Mouse (Mus musculus) c-Kit-positive CD71-positive TER-119-positive erythroid progenitor cells, embryonic 14.5 days (primary cell): ENCODE measurements at regions not wholly inside any gene's neighbourhood (a gene's known extent, or its start where the extent isn't known, plus 50 kb on each side); places are given as distances from the start of the nearest gene placed in this dataset.

Experiments
- DNase-seq: peaks from one replicate; pipeline ENCODE4 v3.0.0-alpha.2; 2013; ENCODE audit warnings: low spot score

DNA sequence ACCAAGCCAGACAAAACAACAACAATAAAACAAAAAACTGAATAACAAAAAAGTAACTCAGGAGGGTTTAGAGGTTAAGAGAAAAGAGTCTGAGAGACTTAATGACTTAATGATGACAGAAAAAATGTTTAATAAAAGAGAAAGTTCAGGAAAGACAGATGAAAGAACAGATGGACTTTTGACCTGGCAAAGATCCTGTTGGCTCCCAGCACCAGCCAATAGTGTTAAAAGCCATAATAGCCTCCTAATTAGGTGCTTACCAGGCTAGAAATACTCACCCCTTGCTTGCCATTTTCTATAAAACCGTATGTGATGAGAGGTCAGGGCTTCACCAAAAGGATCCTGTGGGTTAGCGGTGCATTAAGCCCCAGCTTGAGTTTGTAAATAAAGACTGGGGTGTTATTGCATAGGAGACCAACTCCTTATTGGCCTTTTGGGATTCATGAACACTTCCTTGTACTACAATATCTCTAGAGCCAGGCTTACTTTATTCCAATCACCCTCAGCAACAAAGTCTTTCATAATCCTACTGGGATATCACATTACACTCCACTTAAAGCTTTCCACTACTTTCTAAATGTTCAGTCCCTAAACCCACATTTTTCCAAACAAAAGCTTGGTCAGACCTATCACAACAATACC lies 282.1 kb upstream of the Rasa1 start:
- no peak for DNase-seq

- DNase-seq = no peak
Observed at GRCm38 (mm10) chr13:85557821-85558220, 268.9 kb upstream of the Rasa1 start.

- DNase-seq = peak; percentile 47
Observed at GRCm38 (mm10) chr13:85556101-85556853, 267.3 kb upstream of the Rasa1 start.

DNA sequence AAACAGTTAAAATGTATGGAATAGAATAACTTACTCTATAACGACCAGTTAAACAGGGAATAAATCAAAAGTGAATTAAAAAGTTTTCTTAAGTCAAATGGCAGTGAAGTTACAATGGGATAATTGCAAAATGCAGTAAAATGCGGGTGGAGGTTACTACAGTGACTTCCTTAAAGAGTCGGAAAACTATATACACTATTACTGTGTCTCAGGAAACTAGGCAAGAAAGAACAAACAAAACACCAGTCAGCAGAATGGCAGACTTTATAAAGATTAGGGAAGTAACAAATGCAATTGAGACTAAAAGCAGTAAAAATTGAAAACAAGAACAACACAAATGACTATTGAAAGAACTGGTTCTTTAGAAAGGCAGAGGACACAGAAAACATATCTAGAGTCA lies 264.1 kb upstream of the Rasa1 start:
- DNase-seq = no peak

DNA sequence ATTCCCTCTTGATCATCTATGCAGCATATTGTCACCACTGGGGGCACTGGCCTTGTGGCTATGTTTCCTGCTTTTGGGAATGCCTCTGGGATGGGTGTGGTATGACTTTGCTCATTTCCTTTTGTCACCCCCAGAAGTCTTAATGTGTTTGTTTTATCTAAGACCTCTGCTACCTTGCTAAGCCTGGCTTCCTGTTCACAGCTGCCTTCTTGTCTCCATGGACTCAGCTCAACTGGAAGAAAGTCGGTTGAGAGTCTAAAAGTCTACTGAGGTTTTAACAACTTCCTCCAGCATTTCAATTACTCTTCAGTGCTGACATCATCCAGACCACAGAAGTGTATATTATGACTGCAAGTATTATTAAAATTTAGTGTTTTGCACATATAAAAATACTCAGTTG lies 220.7 kb upstream of the Rasa1 start:
- DNase-seq = no peak

- no peak for DNase-seq
Observed at GRCm38 (mm10) chr13:85508552-85508951, 219.6 kb upstream of the Rasa1 start.

GRCm38 (mm10) chr13:85507374-85508101 lies 218.6 kb upstream of the Rasa1 start:
- DNase-seq = peak; percentile 68

DNA sequence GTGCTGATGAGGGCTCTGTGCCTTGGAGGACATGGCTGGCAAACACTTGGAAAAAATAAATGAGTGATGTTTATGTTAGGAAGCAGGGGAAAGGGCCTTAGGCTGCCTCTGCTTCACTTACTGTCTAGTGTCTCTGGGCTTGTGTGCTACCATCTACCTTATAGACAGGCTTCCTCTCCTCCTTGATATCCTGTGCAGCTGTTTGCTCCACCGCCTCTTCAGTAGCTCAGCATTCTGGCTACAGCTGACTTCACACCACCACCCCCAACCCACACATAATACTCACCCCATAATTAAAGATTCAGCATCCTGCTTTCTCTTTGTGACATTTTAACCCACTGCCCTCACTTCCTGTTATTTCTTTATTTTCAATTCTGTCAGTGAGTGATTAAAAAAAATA lies 217.9 kb upstream of the Rasa1 start:
- no peak for DNase-seq

GRCm38 (mm10) chr13:85506030-85506429 lies 217.1 kb upstream of the Rasa1 start:
- no peak for DNase-seq

DNA sequence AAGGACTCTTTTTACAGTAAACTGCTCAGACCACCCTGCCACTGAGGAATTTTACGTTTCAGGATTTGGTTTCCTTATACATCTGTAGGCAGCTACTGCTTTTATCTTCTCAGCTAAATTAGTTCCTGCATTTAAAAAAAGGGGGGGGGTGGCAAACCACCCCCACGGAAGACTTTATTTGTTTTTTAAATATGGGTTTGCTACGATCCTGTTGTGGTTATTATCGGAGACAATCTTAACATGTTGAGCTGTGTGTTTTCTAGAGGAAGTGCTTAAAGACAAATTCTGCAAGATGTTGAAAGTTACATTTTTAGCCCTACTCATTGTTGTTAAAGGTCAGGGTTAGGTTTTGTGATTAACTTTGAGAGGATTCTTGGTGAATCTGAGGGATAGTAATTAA lies 216.1 kb upstream of the Rasa1 start:
- no peak for DNase-seq

GRCm38 (mm10) chr13:85504001-85504400 lies 215.1 kb upstream of the Rasa1 start:
- DNase-seq = no peak

- DNase-seq = no peak
Observed at GRCm38 (mm10) chr13:85498696-85499095, 209.8 kb upstream of the Rasa1 start.

DNA sequence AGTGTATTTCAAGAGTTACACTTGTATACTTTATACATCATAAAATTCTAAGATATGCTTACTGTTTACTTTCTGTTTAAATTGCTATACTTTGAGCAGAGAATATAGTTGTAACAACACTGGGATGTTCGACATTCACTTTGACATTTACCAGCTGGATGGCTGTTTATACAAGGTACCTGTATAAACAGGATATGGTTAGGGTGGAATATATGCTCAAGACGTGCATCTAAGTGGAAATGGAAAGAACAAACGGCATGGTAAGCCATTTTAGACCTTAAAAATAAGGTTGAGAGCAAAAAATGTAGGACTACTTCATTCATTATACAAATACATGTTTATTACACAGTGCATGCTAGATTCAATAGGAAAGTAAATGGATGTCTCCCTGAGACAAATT lies 195.9 kb upstream of the Rasa1 start:
- DNase-seq = no peak

- DNase-seq = no peak
Observed at GRCm38 (mm10) chr13:85483348-85483747, 194.4 kb upstream of the Rasa1 start.

DNA sequence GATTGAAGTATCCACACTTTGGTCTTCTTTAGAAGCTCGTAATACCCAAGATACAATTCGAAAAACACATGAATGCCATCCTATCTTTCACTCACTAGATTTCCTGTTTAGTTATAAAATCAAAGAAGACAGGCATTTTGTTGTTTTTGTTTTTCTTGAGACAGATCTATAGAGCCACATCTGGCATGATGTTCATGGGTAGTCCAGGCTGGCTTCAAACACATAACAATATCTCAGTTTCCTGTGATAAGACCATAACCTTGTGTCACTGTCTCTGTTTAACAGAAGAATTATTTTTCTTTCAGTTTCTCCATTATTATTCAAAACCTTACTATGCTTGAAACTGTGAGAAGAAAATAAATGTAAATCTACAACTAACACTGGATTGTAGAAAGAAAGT lies 190.5 kb upstream of the Rasa1 start:
- no peak for DNase-seq

- no peak for DNase-seq
Observed at GRCm38 (mm10) chr13:85476274-85476846, 187.4 kb upstream of the Rasa1 start.

- no peak for DNase-seq
Observed at GRCm38 (mm10) chr13:85471340-85471739, 182.4 kb upstream of the Rasa1 start.

GRCm38 (mm10) chr13:85459387-85459786 lies 170.5 kb upstream of the Rasa1 start:
- no peak for DNase-seq

GRCm38 (mm10) chr13:85458611-85459010 lies 169.7 kb upstream of the Rasa1 start:
- no peak for DNase-seq

GRCm38 (mm10) chr13:85439581-85439980 lies 150.7 kb upstream of the Rasa1 start:
- DNase-seq = no peak

DNA sequence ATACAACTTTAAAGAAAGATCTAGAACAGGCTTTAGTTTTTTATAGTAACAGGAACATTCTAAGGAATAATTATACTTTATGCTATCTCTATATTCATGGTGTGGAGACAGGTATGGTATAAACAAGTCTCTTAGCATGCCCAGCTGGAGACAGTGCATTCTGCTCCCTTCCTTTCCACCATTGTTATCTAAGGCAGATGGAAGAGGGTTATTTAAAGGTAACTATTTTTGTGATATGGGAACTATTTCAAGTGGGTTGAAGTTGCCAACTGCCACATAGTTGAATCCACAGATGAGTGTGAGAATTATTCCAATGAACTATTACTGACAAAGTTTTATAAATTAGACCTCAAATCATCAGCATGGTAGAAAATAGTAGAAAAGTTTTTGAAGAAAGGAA lies 148.9 kb upstream of the Rasa1 start:
- DNase-seq = no peak

DNA sequence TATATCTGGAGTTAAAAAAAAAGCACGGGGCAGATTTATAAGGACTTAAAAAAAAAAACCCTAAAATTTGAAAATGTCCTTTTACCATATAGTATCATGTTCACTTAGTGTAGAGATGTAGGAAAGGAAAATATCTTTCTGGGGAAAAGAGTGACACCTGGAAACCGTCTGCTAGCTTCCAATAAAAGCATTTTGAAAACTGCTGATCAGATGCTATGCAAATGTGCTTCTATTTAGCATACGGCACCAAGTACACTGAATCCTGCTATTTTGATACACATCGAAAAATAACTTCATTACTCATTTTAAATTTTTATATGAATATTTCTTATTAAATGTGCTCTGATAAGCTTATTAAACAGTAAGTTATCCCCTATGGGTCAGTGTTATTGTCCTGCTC lies 148.1 kb upstream of the Rasa1 start:
- DNase-seq = no peak

DNA sequence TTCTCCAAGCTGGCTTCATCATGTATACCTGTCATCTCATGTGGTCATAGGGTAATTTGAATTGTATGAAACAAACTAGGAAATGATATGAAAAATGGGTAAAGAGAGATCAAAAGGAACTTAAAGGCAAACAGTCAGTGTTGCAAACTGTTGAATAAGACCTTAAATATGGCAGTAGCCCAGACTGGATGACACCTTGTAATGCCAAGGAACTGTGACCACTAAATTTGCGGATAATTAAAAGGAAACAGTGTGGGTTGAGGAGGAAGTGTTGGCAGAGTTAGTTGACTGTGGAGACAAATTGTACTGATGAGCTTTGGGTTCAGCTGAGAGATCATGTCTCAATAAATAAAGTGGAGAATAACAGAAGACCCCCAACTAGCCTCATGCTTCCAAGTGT lies 147.3 kb upstream of the Rasa1 start:
- DNase-seq = no peak
